In genomic region chr2:18064356-18064858, GRCm38 (mm10) we compare ENCODE assay signal across 8 mouse cellular contexts. TPM values are rescaled to one million over a fixed set of nuclear protein-coding genes. Genes with fewer than 3 reads are reported as not detected.
DNase-seq lines count a peak whose midpoint lies in the region; ATAC-seq and TF ChIP-seq lines count a peak whose summit lies in the region.

No protein-coding gene starts in this region.

- no peaks in the 10 kb centered on the region for H3K27me3 ChIP-seq in MEL (ENCODE audit: control insufficient read depth in 1 of 2, insufficient read depth in 2 of 2, low read length in 2 of 2)
- no peaks in the 10 kb centered on the region for H3K27me3 ChIP-seq in forebrain, postnatal 0 days (ENCODE audit: insufficient read depth, low read length)
- H3K27me3 ChIP-seq in lung, embryonic 16.5 days (ENCODE audit: control insufficient read depth, insufficient read depth, low read depth, low read length) = no peaks in the 10 kb centered on the region

- TF ChIP-seq CTCF in MEL (IDR thresholded peaks at IDR 0.05 in 2 of 3, conservative IDR thresholded peaks at IDR 0.05 in 1 of 3; ENCODE audit: control insufficient read depth in 1 of 3, insufficient read depth in 1 of 3, low read depth in 2 of 3, low read length in 3 of 3, poor library complexity in 1 of 3, severe bottlenecking in 1 of 3) = no peak
- TF ChIP-seq CTCF in forebrain, postnatal 0 days (IDR thresholded peaks at IDR 0.05; ENCODE audit: low read depth) = no peak

- no peak for TF ChIP-seq RAD21 in MEL (IDR thresholded peaks at IDR 0.05; ENCODE audit: low read depth, low read length)

- H3K9ac ChIP-seq in MEL (ENCODE audit: control insufficient read depth, low read depth, low read length, poor library complexity, severe bottlenecking) = peak overlapping the region; percentile 97
- peak overlapping the region; percentile 96 for H3K9ac ChIP-seq in forebrain, postnatal 0 days
- peak overlapping the region; percentile 94 for H3K9ac ChIP-seq in lung, embryonic 16.5 days (ENCODE audit: low read length)

- peaks cover 40% of the 10 kb centered on the region for H3K79me2 ChIP-seq in MEL (ENCODE audit: control insufficient read depth, insufficient read depth, low read length, poor library complexity)

- DNase-seq in MEL (ENCODE audit: low read depth, low spot score) = peak; percentile 92
- DNase-seq in cerebellum, adult 18-20 months = peak; percentile 93 to 95
- peak; percentile 97 for DNase-seq in forebrain, postnatal 0 days
- DNase-seq in heart, postnatal 4 days = peak; percentile 93
- DNase-seq in layer of hippocampus, adult 9-11 months = peak; percentile 94
- DNase-seq in ovary, postnatal 10 days (ENCODE audit: low spot score) = peak; percentile 87
- peak; percentile 98 for DNase-seq in thymus, postnatal 0 days (ENCODE audit: low spot score)

- H3K4me2 ChIP-seq in forebrain, postnatal 0 days (ENCODE audit: low read depth) = peak overlapping the region; percentile 86
- peak overlapping the region; percentile 86 for H3K4me2 ChIP-seq in lung, embryonic 16.5 days (ENCODE audit: low read depth, low read length)

- peaks cover 9 to 33% of the 10 kb centered on the region in 2 experiments for H3K36me3 ChIP-seq in MEL (ENCODE audit: control insufficient read depth in 1 of 2, insufficient read depth in 2 of 2, low read length in 2 of 2)
- H3K36me3 ChIP-seq in forebrain, postnatal 0 days (ENCODE audit: insufficient read depth) = 0 out of 2 replicates have a peak, but pooled peaks cover 5% of the 10 kb centered on the region
- H3K36me3 ChIP-seq in lung, embryonic 16.5 days (ENCODE audit: control insufficient read depth, insufficient read depth, low read length) = peaks cover 6% of the 10 kb centered on the region

- 2% methylated on average over 36 of the region's 58 CpGs for WGBS in forebrain, postnatal 0 days
- 0% methylated on average over 26 of the region's 58 CpGs for WGBS in lung, embryonic 16.5 days

- peaks cover 8 to 10% of the 10 kb centered on the region in 2 experiments for H3K4me1 ChIP-seq in MEL (ENCODE audit: control insufficient read depth in 1 of 2, insufficient read depth in 2 of 2, low read length in 2 of 2)
- H3K4me1 ChIP-seq in forebrain, postnatal 0 days (ENCODE audit: insufficient read depth) = no peaks in the 10 kb centered on the region
- peaks cover 11% of the 10 kb centered on the region for H3K4me1 ChIP-seq in lung, embryonic 16.5 days (replicated peaks; ENCODE audit: control insufficient read depth, insufficient read depth, low read length)

- H3K9me3 ChIP-seq in MEL (replicated peaks; ENCODE audit: insufficient read depth, low read length) = no peaks in the 10 kb centered on the region
- H3K9me3 ChIP-seq in forebrain, postnatal 0 days (ENCODE audit: low read length) = no peaks in the 10 kb centered on the region
- no peaks in the 10 kb centered on the region for H3K9me3 ChIP-seq in lung, embryonic 16.5 days (ENCODE audit: control insufficient read depth, low read length)

- peak overlapping the region; percentile 100 for H3K27ac ChIP-seq in MEL (ENCODE audit: control insufficient read depth, low read depth, low read length)
- H3K27ac ChIP-seq in forebrain, postnatal 0 days (ENCODE audit: low read depth, low read length) = peak overlapping the region; percentile 99
- H3K27ac ChIP-seq in lung, embryonic 16.5 days (ENCODE audit: low read length) = peak overlapping the region; percentile 99

- TF ChIP-seq EP300 in MEL (IDR thresholded peaks at IDR 0.05; ENCODE audit: low read depth in 1 of 2, low read length in 2 of 2) = no peak; a peak in 1 of 4 replicates

- TF ChIP-seq POLR2A in MEL (IDR thresholded peaks at IDR 0.05; ENCODE audit: control insufficient read depth in 1 of 2, insufficient read depth in 1 of 2, low read depth in 1 of 2, low read length in 2 of 2, poor library complexity in 1 of 2) = peak; percentile 59 to 75; a peak in 3 of 4 replicates

- peak; percentile 97 for ATAC-seq in forebrain, postnatal 0 days
- ATAC-seq in lung, embryonic 16.5 days (ENCODE audit: low read depth) = peak; percentile 96

- H3K4me3 ChIP-seq in MEL (ENCODE audit: control insufficient read depth in 1 of 2, insufficient read depth in 1 of 2, low read depth in 2 of 2, low read length in 2 of 2) = peak overlapping the region; percentile 82 to 88
- H3K4me3 ChIP-seq in forebrain, postnatal 0 days (ENCODE audit: low read depth, low read length) = peak overlapping the region; percentile 91
- H3K4me3 ChIP-seq in lung, embryonic 16.5 days (ENCODE audit: low read length) = peak overlapping the region; percentile 76

TF ChIP-seq in MEL, 35 proteins besides CTCF, POLR2A, EP300 and RAD21:
- TF ChIP-seq TCF12 (IDR thresholded peaks at IDR 0.05; ENCODE audit: low read depth, low read length) (peak; percentile 48), MAX (IDR thresholded peaks at IDR 0.05; ENCODE audit: low read length) (0 out of 2 replicates have a peak, but pooled peaks have one; percentile 13), SMC3 (IDR thresholded peaks at IDR 0.05; ENCODE audit: low read depth, low read length) (no peak), TAL1 (IDR thresholded peaks at IDR 0.05; ENCODE audit: low read length) (no peak), ETS1 (IDR thresholded peaks at IDR 0.05; ENCODE audit: low read depth, low read length) (peak; percentile 23; the same call in 1 of the 2 replicates), POLR2AphosphoS2 (IDR thresholded peaks at IDR 0.05; ENCODE audit: low read length) (peak; percentile 37), GATA1 (IDR thresholded peaks at IDR 0.05; ENCODE audit: low read depth, low read length) (no peak), MAZ (IDR thresholded peaks at IDR 0.05; ENCODE audit: low read depth, low read length) (peak; percentile 87; the same call in 1 of the 2 replicates), ZMIZ1 (IDR thresholded peaks at IDR 0.05; ENCODE audit: low read depth, low read length) (peak; percentile 63), HCFC1 (IDR thresholded peaks at IDR 0.05; ENCODE audit: low read depth, low read length) (peak; percentile 74), JUND (IDR thresholded peaks at IDR 0.05; ENCODE audit: low read depth, low read length) (no peak), ELF1 (IDR thresholded peaks at IDR 0.05; ENCODE audit: low read depth, low read length) (peak; percentile 66; the same call in 1 of the 2 replicates), SIN3A (IDR thresholded peaks at IDR 0.05; ENCODE audit: low read length) (peak; percentile 31), NRF1 (IDR thresholded peaks at IDR 0.05; ENCODE audit: insufficient read depth, low read depth, low read length, poor library complexity, severe bottlenecking) (peak; percentile 78), NELFE (IDR thresholded peaks at IDR 0.05; ENCODE audit: low read depth, low read length) (peak; percentile 77), BHLHE40 (IDR thresholded peaks at IDR 0.05; ENCODE audit: borderline replicate concordance, low read depth, low read length) (no peak; the same call in 1 of the 2 replicates)

RNA-seq across cellular contexts. Expression of gene Mllt10, which starts 9.4 kb away (rescaled TPM):
- total RNA-seq in MEL (2012; rRNA removed) = 33.3 and 35.1 TPM in 2 replicates
- polyA plus RNA-seq in MEL (2012; ENCODE audit: insufficient read depth in 1 of 2, insufficient read length in 2 of 2, low read depth in 1 of 2, low replicate concordance in 2 of 2, missing spikeins in 1 of 2) = 10 to 100 TPM in 1 of 2 experiments, not detected in 1; 64.1 TPM
- 27.3 and 31.3 TPM in 2 replicates for total RNA-seq in forebrain, postnatal 0 days (2014; rRNA removed)
- polyA plus RNA-seq in forebrain, postnatal 0 days (2015; fragmentation: Nextera tagmentation; extraction: Ambion mirVana) = 15.9 and 27.4 TPM in 2 replicates
- total RNA-seq in heart, postnatal 4 days (2021) = 10 to 100 TPM; 41.5 to 44.3 TPM
- polyA plus RNA-seq in lung, embryonic 16.5 days (2015; fragmentation: Nextera tagmentation; extraction: Ambion mirVana) = 56.1 and 57.9 TPM in 2 replicates
- 53.2 and 70.2 TPM in 2 replicates for polyA plus RNA-seq in thymus, postnatal 0 days (2015; fragmentation: Nextera tagmentation; extraction: Ambion mirVana)

RNA-seq across cellular contexts. Expression of gene Skida1, which starts 15.6 kb away (rescaled TPM):
- 0.12 and 0.13 TPM in 2 replicates for total RNA-seq in MEL (2012; rRNA removed)
- under 1 TPM in 1 of 2 experiments, not detected in 1; 0.88 TPM for polyA plus RNA-seq in MEL (2012; ENCODE audit: insufficient read depth in 1 of 2, insufficient read length in 2 of 2, low read depth in 1 of 2, low replicate concordance in 2 of 2, missing spikeins in 1 of 2)
- total RNA-seq in forebrain, postnatal 0 days (2014; rRNA removed) = 11.4 and 12.6 TPM in 2 replicates
- 4.3 and 4.9 TPM in 2 replicates for polyA plus RNA-seq in forebrain, postnatal 0 days (2015; fragmentation: Nextera tagmentation; extraction: Ambion mirVana)
- 1 to 10 TPM; 6.3 to 7.2 TPM for total RNA-seq in heart, postnatal 4 days (2021)
- polyA plus RNA-seq in lung, embryonic 16.5 days (2015; fragmentation: Nextera tagmentation; extraction: Ambion mirVana) = 5.1 and 5.5 TPM in 2 replicates
- 0.65 and 0.77 TPM in 2 replicates for polyA plus RNA-seq in thymus, postnatal 0 days (2015; fragmentation: Nextera tagmentation; extraction: Ambion mirVana)

RNA-seq across cellular contexts. Expression of gene A930004D18Rik, which starts 26.9 kb away (rescaled TPM):
- total RNA-seq in MEL (2012; rRNA removed) = 0.39 TPM in 2 replicates
- polyA plus RNA-seq in MEL (2012; ENCODE audit: insufficient read depth in 1 of 2, insufficient read length in 2 of 2, low read depth in 1 of 2, low replicate concordance in 2 of 2, missing spikeins in 1 of 2) = 1 to 10 TPM in 1 of 2 experiments, not detected in 1; 1.8 TPM
- total RNA-seq in forebrain, postnatal 0 days (2014; rRNA removed) = 2.6 and 3.5 TPM in 2 replicates
- 10.1 and 11.8 TPM in 2 replicates for polyA plus RNA-seq in forebrain, postnatal 0 days (2015; fragmentation: Nextera tagmentation; extraction: Ambion mirVana)
- total RNA-seq in heart, postnatal 4 days (2021) = 1 to 10 TPM; 4.7 to 5.0 TPM
- polyA plus RNA-seq in lung, embryonic 16.5 days (2015; fragmentation: Nextera tagmentation; extraction: Ambion mirVana) = 12.1 and 13.1 TPM in 2 replicates
- polyA plus RNA-seq in thymus, postnatal 0 days (2015; fragmentation: Nextera tagmentation; extraction: Ambion mirVana) = 2.6 and 3.3 TPM in 2 replicates

Comparison
In these comparisons a context has a peak if more than half of its experiments do, and no peak if none do; other contexts are left out.
1. Peak in every context shown above with its lines: DNase-seq, ATAC-seq, H3K4me3 ChIP-seq and H3K27ac ChIP-seq.